Mouse (Mus musculus) liver, embryonic 12.5 days (tissue): Measurements from ENCODE around the gene Irf3. TPM values are rescaled to one million over a fixed set of nuclear protein-coding genes. Genes with fewer than 3 reads are reported as not detected.
A peak's percentile ranks its signal among the peaks of the same experiment; 100 is the strongest.

Experiments
- ATAC-seq: fragments of 200-750 bp; cut with Nextera tagmentation; 2 replicates; pipeline ENCODE4 v1.8.0; 2017; ENCODE audit warnings: moderate number of reproducible peaks, mild to moderate bottlenecking, moderate library complexity
- H3K27ac ChIP-seq: fragments of 300-500 bp; sonication (generic); 2 replicates; pipeline ENCODE4 v1.5.1; 2016; ENCODE audit warnings: mild to moderate bottlenecking
- H3K27me3 ChIP-seq: fragments of 300-500 bp; sonication (generic); replicated peaks from 2 replicates; pipeline ENCODE4 v1.6.1; 2016; ENCODE audit warnings: mild to moderate bottlenecking, moderate library complexity
- H3K36me3 ChIP-seq: fragments of 300-500 bp; sonication (generic); 2 replicates; pipeline ENCODE4 v1.6.1; 2016; ENCODE audit warnings: mild to moderate bottlenecking, moderate library complexity
- H3K4me1 ChIP-seq: fragments of 300-500 bp; sonication (generic); 2 replicates; pipeline ENCODE4 v1.6.1; 2016
- H3K4me2 ChIP-seq: fragments of 300-500 bp; sonication (generic); 2 replicates; pipeline ENCODE4 v1.6.1; 2016; ENCODE audit warnings: mild to moderate bottlenecking, moderate library complexity
- H3K4me3 ChIP-seq: fragments of 300-500 bp; sonication (generic); 2 replicates; pipeline ENCODE4 v1.5.1; 2016; ENCODE audit warnings: mild to moderate bottlenecking, moderate library complexity
- H3K9ac ChIP-seq: fragments of 300-500 bp; sonication (generic); 2 replicates; pipeline ENCODE4 v1.6.1; 2016; ENCODE audit warnings: mild to moderate bottlenecking, moderate library complexity
- H3K9me3 ChIP-seq: fragments of 300-500 bp; sonication (generic); replicated peaks from 2 replicates; pipeline ENCODE4 v1.6.1; 2016; ENCODE audit warnings: mild to moderate bottlenecking, moderate library complexity
- WGBS: fragments of 180-500 bp; shearing (Covaris S2); methylation state at CpG from one replicate; pipeline ENCODE4 v1.1.7; 2016; ENCODE audit not compliant: insufficient replicate concordance; 5-methylcytosine and 5-hydroxymethylcytosine counted together
- polyA plus RNA-seq: library from polyadenylated mRNA; unstranded; fragments of >200 nt; fragmentation: Nextera tagmentation; extraction: Ambion mirVana; gene quantifications from 2 replicates; pipeline ENCODE4 v1.2.1, GENCODE M21; 2016

The Irf3 gene
- polyA plus RNA-seq: 50.4 and 55.9 TPM in 2 replicates

- ATAC-seq: peak; percentile 90
- H3K4me2 ChIP-seq: peak within 1 kb of the TSS; percentile 96
- peaks cover 54% of the 10 kb centered on the region for H3K4me1 ChIP-seq
- peak within 1 kb of the TSS; percentile 94 for H3K27ac ChIP-seq
- peaks cover 72% of the 10 kb centered on the region for H3K36me3 ChIP-seq
- H3K9ac ChIP-seq: peak within 1 kb of the TSS; percentile 80
- under 1% methylated on average over 43 of the region's 43 CpGs for WGBS
- H3K9me3 ChIP-seq: no peaks in the 10 kb centered on the region
- no peaks in the 10 kb centered on the region for H3K27me3 ChIP-seq
- peak within 1 kb of the TSS; percentile 77 for H3K4me3 ChIP-seq
Observed at GRCm38 (mm10) chr7:44997231-44997939, at the start of gene Irf3. Gene Irf3, plus strand, starts transcription at chr7:44997648.

DNA sequence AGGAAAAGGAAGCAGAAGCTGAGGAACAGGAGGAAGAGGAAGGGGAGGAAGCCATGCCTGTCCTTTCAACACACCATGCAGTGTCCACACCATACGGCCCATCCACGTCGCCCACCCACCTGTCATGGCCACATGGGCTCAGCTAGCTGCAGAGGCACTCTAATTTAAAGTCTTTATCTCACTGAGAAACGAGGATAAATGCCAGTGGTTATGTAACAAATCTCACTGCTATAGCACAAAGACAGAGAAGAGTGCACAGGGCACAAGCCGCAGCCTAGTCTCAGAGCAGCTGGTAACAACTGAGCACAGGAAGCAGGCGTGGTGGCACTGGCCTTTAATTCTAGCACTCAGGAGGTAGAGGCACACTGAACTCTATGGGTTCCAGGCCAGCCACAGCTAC lies 47.5 kb upstream of the Irf3 start:
- H3K9ac ChIP-seq: no peak overlapping the region
- H3K27me3 ChIP-seq: peaks cover 65% of the 10 kb centered on the region
- H3K4me1 ChIP-seq: peaks cover 20% of the 10 kb centered on the region
- H3K4me3 ChIP-seq: no peak overlapping the region
- no peak for ATAC-seq
- no peaks in the 10 kb centered on the region for H3K36me3 ChIP-seq
- H3K4me2 ChIP-seq: no peak overlapping the region
- WGBS: 49% methylated on average over 6 of the region's 6 CpGs
- no peak overlapping the region for H3K27ac ChIP-seq
- H3K9me3 ChIP-seq: no peaks in the 10 kb centered on the region

DNA sequence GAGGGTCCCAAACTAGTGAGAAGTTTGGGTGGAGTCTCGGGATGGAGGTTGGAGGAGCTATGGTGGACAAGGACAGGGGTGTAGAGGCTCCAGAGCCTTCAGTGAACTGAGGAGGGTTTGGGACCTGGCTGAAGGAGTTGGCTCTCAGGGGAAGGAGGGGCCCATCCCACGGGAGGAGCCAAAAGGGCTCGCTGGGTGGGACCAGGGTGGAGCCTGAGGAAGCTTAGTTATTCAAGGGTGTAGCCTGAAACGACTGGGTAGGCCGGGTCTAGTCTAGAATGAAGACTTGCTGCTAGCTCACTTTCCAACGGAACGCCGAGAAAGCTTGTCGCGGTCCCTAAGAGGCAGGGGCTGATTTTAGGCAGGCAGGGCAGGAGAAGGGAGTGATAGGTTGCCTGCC lies 45.5 kb upstream of the Irf3 start:
- H3K27ac ChIP-seq: peak overlapping the region; percentile 76
- peak overlapping the region; percentile 99 for H3K4me2 ChIP-seq
- peak overlapping the region; percentile 67 for H3K9ac ChIP-seq
- H3K36me3 ChIP-seq: no peaks in the 10 kb centered on the region
- H3K27me3 ChIP-seq: peaks cover 63% of the 10 kb centered on the region
- peaks cover 20% of the 10 kb centered on the region for H3K4me1 ChIP-seq
- peak overlapping the region; percentile 65 for H3K4me3 ChIP-seq
- peak; percentile 82 for ATAC-seq
- no peaks in the 10 kb centered on the region for H3K9me3 ChIP-seq
- WGBS: 2% methylated on average over 10 of the region's 10 CpGs

- 5% methylated on average over 24 of the region's 24 CpGs for WGBS
- H3K9me3 ChIP-seq: no peaks in the 10 kb centered on the region
- H3K4me3 ChIP-seq: peak overlapping the region; percentile 65
- peak overlapping the region; percentile 67 for H3K9ac ChIP-seq
- peaks cover 20% of the 10 kb centered on the region for H3K4me1 ChIP-seq
- peak; percentile 82 for ATAC-seq
- peak overlapping the region; percentile 76 for H3K27ac ChIP-seq
- H3K36me3 ChIP-seq: no peaks in the 10 kb centered on the region
- peak overlapping the region; percentile 99 for H3K4me2 ChIP-seq
- peaks cover 55% of the 10 kb centered on the region for H3K27me3 ChIP-seq
Observed at GRCm38 (mm10) chr7:44952611-44953306, 44.7 kb upstream of the Irf3 start.

GRCm38 (mm10) chr7:44953561-44953960 lies 43.9 kb upstream of the Irf3 start:
- 53% methylated on average over 14 of the region's 14 CpGs for WGBS
- H3K4me1 ChIP-seq: peaks cover 20% of the 10 kb centered on the region
- no peak overlapping the region for H3K27ac ChIP-seq

DNA sequence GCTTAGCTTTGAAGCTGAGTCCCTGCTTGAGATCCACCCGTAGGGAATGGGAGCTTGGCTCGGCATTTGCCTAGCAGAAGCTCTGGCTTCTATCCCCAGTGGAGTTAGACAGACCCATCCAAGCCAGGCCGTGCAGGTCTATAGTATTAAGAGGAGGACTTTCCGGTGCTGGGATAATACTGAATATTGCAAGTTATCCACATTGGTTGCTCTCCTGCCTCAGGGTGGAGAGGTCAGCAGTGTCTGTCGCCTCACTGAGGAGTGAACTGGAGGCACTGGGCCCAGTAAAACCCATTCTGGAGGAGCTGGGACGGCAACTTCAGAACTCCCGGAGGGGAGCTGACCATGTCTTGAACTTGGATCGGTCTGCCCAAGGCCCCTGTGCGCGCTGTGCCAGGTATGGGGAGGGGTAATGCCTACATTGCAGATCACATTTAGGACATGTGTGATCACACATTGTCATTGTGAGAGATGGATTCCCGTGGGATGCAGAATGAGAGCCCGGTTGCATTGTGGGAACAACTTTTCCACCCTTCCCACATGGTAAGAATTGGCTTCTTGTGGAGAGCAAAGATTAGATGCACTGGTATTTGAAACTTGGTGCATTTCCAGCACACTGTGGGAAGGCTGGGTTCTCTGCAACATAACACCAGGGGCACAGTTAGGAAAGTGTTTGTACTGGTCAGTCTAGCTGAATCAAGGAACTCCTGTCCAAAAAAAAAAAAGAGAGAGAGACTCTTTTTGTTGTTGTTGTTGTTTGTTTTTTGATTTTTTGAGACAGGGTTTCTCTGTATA lies 43.2 kb upstream of the Irf3 start:
- WGBS: 76% methylated on average over 12 of the region's 12 CpGs
- H3K4me2 ChIP-seq: no peak overlapping the region
- no peaks in the 10 kb centered on the region for H3K36me3 ChIP-seq
- peaks cover 22% of the 10 kb centered on the region for H3K4me1 ChIP-seq
- ATAC-seq: no peak
- no peaks in the 10 kb centered on the region for H3K9me3 ChIP-seq
- H3K27me3 ChIP-seq: peaks cover 39% of the 10 kb centered on the region
- no peak overlapping the region for H3K9ac ChIP-seq
- H3K4me3 ChIP-seq: no peak overlapping the region
- no peak overlapping the region for H3K27ac ChIP-seq

More at GRCm38 (mm10) chr7:44953561-44953960, 43.9 kb upstream of the Irf3 start:
- H3K36me3 ChIP-seq: no peaks in the 10 kb centered on the region
- H3K9me3 ChIP-seq: no peaks in the 10 kb centered on the region
- no peak overlapping the region for H3K9ac ChIP-seq
- H3K27me3 ChIP-seq: peaks cover 46% of the 10 kb centered on the region
- H3K4me2 ChIP-seq: no peak overlapping the region
- no peak for ATAC-seq
- H3K4me3 ChIP-seq: no peak overlapping the region

DNA sequence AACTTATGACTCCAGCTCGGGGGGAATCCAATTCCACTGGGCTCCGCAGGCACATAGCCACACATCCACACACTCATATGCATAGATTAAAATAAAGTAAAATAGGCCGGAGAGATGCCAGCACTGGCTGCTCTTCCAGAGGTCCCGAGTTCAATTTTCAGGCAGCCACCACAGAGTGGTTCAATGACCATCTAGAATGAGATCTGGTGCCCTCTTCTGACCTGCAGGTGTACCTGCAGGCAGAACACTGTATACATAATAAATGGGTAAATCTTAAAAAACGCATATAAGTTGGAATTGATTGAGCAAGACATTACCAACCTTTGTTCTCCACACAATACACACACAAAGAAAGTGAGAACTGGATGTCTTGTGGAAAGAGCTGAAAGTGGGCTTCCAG lies 41.8 kb upstream of the Irf3 start:
- H3K4me1 ChIP-seq: peaks cover 30% of the 10 kb centered on the region
- no peaks in the 10 kb centered on the region for H3K36me3 ChIP-seq
- ATAC-seq: no peak
- 36% methylated on average over 5 of the region's 5 CpGs for WGBS
- H3K27me3 ChIP-seq: peaks cover 29% of the 10 kb centered on the region
- no peak overlapping the region for H3K9ac ChIP-seq
- no peak overlapping the region for H3K27ac ChIP-seq
- no peaks in the 10 kb centered on the region for H3K9me3 ChIP-seq
- H3K4me3 ChIP-seq: no peak overlapping the region
- H3K4me2 ChIP-seq: no peak overlapping the region

DNA sequence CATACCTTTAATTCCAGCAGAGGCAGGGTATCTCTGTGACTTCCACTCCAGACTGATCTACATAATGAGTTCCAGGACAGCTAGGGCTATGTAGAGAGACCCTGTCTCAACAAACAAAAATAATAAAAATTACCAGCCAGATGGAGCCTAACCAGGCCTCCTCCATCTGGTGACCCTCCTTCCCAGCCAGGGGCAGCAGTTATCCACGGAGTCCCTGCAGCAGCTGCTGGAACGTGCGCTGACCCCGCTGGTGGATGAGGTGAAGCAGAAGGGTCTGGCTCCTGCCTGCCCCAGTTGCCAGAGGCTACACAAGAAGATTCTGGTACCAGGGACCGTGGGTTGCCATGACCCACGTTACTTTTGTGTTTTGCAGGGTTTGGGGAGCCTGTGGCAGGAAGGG lies 41.2 kb upstream of the Irf3 start:
- no peak overlapping the region for H3K4me3 ChIP-seq
- H3K4me2 ChIP-seq: no peak overlapping the region
- H3K9ac ChIP-seq: no peak overlapping the region
- H3K27me3 ChIP-seq: peaks cover 26% of the 10 kb centered on the region
- WGBS: 67% methylated on average over 6 of the region's 6 CpGs
- H3K36me3 ChIP-seq: no peaks in the 10 kb centered on the region
- no peak overlapping the region for H3K27ac ChIP-seq
- peaks cover 30% of the 10 kb centered on the region for H3K4me1 ChIP-seq
- no peak for ATAC-seq
- no peaks in the 10 kb centered on the region for H3K9me3 ChIP-seq

- H3K4me3 ChIP-seq: no peak overlapping the region
- H3K4me2 ChIP-seq: no peak overlapping the region
- H3K27me3 ChIP-seq: peaks cover 18% of the 10 kb centered on the region
- peaks cover 22% of the 10 kb centered on the region for H3K4me1 ChIP-seq
- no peaks in the 10 kb centered on the region for H3K36me3 ChIP-seq
- H3K9ac ChIP-seq: no peak overlapping the region
- H3K9me3 ChIP-seq: no peaks in the 10 kb centered on the region
- WGBS: 72% methylated on average over 20 of the region's 20 CpGs
- no peak overlapping the region for H3K27ac ChIP-seq
- ATAC-seq: no peak
Observed at GRCm38 (mm10) chr7:44957183-44957835, 40.1 kb upstream of the Irf3 start.

DNA sequence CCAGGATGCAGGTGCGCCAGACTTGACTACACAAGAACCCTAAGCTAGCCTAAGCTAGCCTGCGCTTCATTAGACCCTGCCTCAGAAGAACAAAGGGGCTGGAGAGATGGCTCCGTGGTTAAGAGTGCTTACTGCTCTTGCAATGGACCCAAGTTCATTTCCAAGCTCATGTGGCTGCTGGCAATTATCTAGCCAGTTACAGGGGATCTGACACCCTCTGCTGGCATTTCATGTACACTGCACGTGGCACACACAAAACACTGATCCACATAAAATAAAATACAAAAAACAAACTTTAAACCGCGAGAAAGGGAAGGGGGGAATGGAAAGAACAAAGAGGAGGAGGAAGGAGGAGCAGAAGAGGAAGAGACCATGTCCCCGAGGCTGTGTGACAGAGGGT lies 39.2 kb upstream of the Irf3 start:
- WGBS: 35% methylated on average over 7 of the region's 7 CpGs
- Histone ChIP-seq H3K27me3 (peaks cover 18% of the 10 kb centered on the region), H3K9me3 (no peaks in the 10 kb centered on the region), H3K9ac (no peak overlapping the region), H3K36me3 (no peaks in the 10 kb centered on the region), H3K27ac (no peak overlapping the region), H3K4me2 (no peak overlapping the region), H3K4me1 (peaks cover 21% of the 10 kb centered on the region), H3K4me3 (no peak overlapping the region)
- ATAC-seq: no peak

GRCm38 (mm10) chr7:44959281-44959680 lies 38.2 kb upstream of the Irf3 start:
- Histone ChIP-seq H3K4me1 (peaks cover 20% of the 10 kb centered on the region), H3K36me3 (no peaks in the 10 kb centered on the region), H3K9ac (no peak overlapping the region), H3K4me2 (no peak overlapping the region), H3K27me3 (peaks cover 10% of the 10 kb centered on the region), H3K27ac (no peak overlapping the region), H3K9me3 (no peaks in the 10 kb centered on the region), H3K4me3 (no peak overlapping the region)
- no peak for ATAC-seq
- WGBS: 52% methylated on average over 8 of the region's 8 CpGs
